Mouse (Mus musculus): ENCODE data around the gene Cobl.

GRCm38 (mm10) chr11:12258411-12258810 lies 206.3 kb downstream of the Cobl start:
- no peak for TF ChIP-seq CTCF (IDR thresholded peaks at IDR 0.05; ENCODE audit: low read depth)
- TF ChIP-seq EP300 (IDR thresholded peaks at IDR 0.05; ENCODE audit: low read depth): no peak
